Mouse (Mus musculus) kidney, embryonic 16.5 days (tissue): Measurements from ENCODE around the gene Dynlrb1. TPM values are rescaled to one million over a fixed set of nuclear protein-coding genes. Genes with fewer than 3 reads are reported as not detected.

ENCODE experiments used
- ATAC-seq: fragments of 200-750 bp; cut with Nextera tagmentation; 2 replicates; pipeline ENCODE4 v1.8.0; 2017; ENCODE audit warnings: moderate TSS enrichment; ENCODE audit not compliant: low FRiP score, low TSS enrichment
- H3K27ac ChIP-seq: fragments of 300-500 bp; sonication (generic); 2 replicates; pipeline ENCODE4 v1.5.1; 2014; ENCODE audit warnings: low read length
- H3K27me3 ChIP-seq: fragments of 300-500 bp; sonication (generic); 2 replicates; pipeline ENCODE4 v1.6.1; 2014; ENCODE audit warnings: low read length, control low read depth, mixed read lengths; ENCODE audit not compliant: insufficient read depth
- H3K36me3 ChIP-seq: fragments of 300-500 bp; sonication (generic); 2 replicates; pipeline ENCODE4 v1.6.1; 2014; ENCODE audit warnings: low read length, control low read depth, mixed read lengths; ENCODE audit not compliant: insufficient read depth
- H3K4me1 ChIP-seq: fragments of 300-500 bp; sonication (generic); 2 replicates; pipeline ENCODE4 v1.6.1; 2014; ENCODE audit warnings: low read length, control low read depth, mixed read lengths; ENCODE audit not compliant: insufficient read depth
- H3K4me2 ChIP-seq: fragments of 300-500 bp; sonication (generic); replicated peaks from 2 replicates; pipeline ENCODE4 v1.6.1; 2014; ENCODE audit warnings: low read depth, low read length
- H3K4me3 ChIP-seq: fragments of 300-500 bp; sonication (generic); 2 replicates; pipeline ENCODE4 v1.5.1; 2014; ENCODE audit warnings: mild to moderate bottlenecking, low read length
- H3K9ac ChIP-seq: fragments of 300-500 bp; sonication (generic); replicated peaks from 2 replicates; pipeline ENCODE4 v1.6.1; 2014; ENCODE audit warnings: low read length
- H3K9me3 ChIP-seq: fragments of 300-500 bp; sonication (generic); 2 replicates; pipeline ENCODE4 v1.6.1; 2016; ENCODE audit warnings: low read length, control low read depth
- WGBS: fragments of 180-500 bp; shearing (Covaris S2); extraction: QIAGEN DNeasy Blood & Tissue Kit; methylation state at CpG from one replicate; pipeline ENCODE4 v1.1.7; 2014; 5-methylcytosine and 5-hydroxymethylcytosine counted together
- polyA plus RNA-seq: library from polyadenylated mRNA; unstranded; fragments of >200 nt; fragmentation: Nextera tagmentation; extraction: Ambion mirVana; gene quantifications from 2 replicates; pipeline ENCODE4 v1.2.1, GENCODE M21; 2015

Dynlrb1 gene
- polyA plus RNA-seq, 1 experiment from 2014 or later: 404 TPM

DNA sequence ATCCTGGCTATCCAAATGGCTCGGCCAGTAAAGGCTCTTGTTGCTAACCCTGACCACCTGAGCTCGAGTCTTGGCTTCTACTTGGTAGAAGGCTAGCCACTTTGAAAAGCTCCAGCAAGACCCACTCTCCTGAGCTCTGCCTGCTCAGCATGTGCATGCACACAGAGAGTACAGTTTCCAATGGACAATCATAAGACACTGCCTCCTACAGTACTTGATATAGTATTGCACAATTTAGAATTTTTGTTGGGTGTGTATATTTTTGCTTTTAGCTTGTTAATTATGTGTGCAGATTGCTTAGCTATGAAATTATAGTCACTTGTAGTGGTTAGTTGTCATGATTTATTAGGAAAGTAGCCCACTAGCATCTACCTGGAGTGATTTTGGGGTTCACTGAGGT is 12.4 kb downstream of the Dynlrb1 start:
- Histone ChIP-seq H3K9me3 (no peaks in the 10 kb centered on the region), H3K36me3 (peaks cover 77% of the 10 kb centered on the region), H3K4me3 (no peak overlapping the region), H3K4me2 (no peak overlapping the region), H3K27me3 (no peaks in the 10 kb centered on the region), H3K27ac (no peak overlapping the region), H3K4me1 (no peaks in the 10 kb centered on the region), H3K9ac (no peak overlapping the region)
- WGBS: 58% methylated on average over 2 of the region's 2 CpGs
- ATAC-seq: no peak

DNA sequence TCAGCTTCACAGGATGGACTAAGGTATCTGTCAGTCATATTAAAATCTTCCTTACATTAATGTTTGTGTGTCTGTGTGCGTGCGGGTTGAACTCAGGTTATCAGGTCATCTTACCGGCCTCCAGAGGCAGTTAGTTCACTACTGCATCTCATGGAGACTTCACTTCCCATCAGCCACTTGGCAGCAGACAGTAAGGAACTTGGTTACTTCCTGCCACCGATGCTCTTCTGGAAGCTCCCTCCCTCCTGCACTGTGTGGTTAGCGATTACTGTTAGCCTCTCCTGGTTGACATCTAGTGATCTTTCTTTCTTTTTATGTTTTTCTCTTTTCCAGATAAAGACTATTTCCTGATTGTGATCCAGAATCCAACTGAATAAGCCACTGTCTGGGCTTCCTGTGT is 13.3 kb downstream of the Dynlrb1 start:
- Histone ChIP-seq H3K27ac (no peak overlapping the region), H3K9me3 (no peaks in the 10 kb centered on the region), H3K9ac (no peak overlapping the region), H3K4me2 (no peak overlapping the region), H3K27me3 (no peaks in the 10 kb centered on the region), H3K36me3 (peaks cover 70% of the 10 kb centered on the region), H3K4me1 (no peaks in the 10 kb centered on the region), H3K4me3 (no peak overlapping the region)
- WGBS: 93% methylated on average over 5 of the region's 5 CpGs
- no peak for ATAC-seq

DNA sequence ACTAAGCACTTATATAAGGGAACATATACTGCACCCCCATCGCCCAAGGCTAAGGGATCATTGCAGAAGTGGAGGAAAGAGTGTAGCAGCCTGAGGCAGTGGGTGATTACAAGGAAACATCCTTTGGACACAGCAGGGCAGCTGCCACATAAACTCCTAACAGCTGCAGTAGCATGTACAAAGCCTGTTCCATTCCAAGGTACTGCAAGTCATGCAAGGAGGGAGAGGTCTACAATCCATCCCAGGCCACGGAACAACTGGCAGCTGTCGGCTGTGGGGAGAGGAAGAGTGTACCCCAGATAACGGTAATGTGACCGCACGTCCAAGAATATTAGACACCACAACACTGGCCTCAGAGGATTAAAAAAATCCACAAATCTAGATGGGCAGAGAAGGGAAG is 29.2 kb downstream of the Dynlrb1 start:
- Histone ChIP-seq H3K27me3 (no peaks in the 10 kb centered on the region), H3K4me3 (no peak overlapping the region), H3K27ac (no peak overlapping the region), H3K4me2 (no peak overlapping the region), H3K36me3 (no peaks in the 10 kb centered on the region), H3K9me3 (no peaks in the 10 kb centered on the region), H3K9ac (no peak overlapping the region), H3K4me1 (no peaks in the 10 kb centered on the region)
- ATAC-seq: no peak
- 88% methylated on average over 6 of the region's 6 CpGs for WGBS

DNA sequence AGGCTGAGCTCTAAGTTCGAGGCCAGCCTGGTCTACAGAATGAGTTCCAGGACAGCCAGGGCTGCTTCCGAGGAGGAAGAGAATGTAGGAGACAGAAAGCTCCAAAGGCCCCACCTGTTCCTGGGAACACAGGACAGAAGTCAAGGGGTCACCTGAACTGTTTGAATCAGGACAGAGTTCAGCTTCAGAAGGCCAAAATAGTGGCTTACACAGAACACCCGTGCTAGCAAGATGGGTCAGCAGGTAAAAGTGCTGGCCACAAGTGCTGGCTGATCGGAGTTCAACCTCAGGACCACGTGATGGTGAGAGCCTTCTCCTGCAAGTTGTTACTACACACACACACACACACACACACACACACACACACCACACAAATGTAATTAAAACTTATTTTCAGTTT is 30.6 kb downstream of the Dynlrb1 start:
- no peak overlapping the region for H3K9ac ChIP-seq
- H3K4me3 ChIP-seq: no peak overlapping the region
- WGBS: 71% methylated on average over 5 of the region's 5 CpGs
- no peak overlapping the region for H3K27ac ChIP-seq
- no peaks in the 10 kb centered on the region for H3K9me3 ChIP-seq
- no peaks in the 10 kb centered on the region for H3K36me3 ChIP-seq
- H3K4me1 ChIP-seq: no peaks in the 10 kb centered on the region
- H3K27me3 ChIP-seq: no peaks in the 10 kb centered on the region
- no peak for ATAC-seq
- no peak overlapping the region for H3K4me2 ChIP-seq

DNA sequence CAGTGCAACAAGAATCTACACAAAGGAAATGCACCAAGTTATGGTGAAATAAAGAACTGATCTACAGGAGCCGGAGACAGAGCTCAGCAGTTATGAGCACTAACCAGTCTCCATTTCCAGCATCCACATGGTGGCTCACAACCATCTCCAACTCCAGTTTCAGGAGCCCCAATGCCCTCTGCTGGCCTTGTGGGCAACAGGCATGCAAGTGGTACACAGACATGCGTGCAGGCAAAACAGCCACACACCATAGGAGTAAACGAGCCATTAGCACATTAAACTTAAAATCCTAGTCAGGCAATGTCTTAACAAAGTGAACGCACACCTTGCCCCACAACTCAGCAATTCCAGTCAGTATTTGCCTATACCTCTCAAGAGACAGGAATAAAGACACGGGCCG is 35.6 kb downstream of the Dynlrb1 start:
- H3K4me1 ChIP-seq: peaks cover 3% of the 10 kb centered on the region
- no peaks in the 10 kb centered on the region for H3K36me3 ChIP-seq
- no peak overlapping the region for H3K27ac ChIP-seq
- H3K4me3 ChIP-seq: no peak overlapping the region
- no peak overlapping the region for H3K9ac ChIP-seq
- H3K9me3 ChIP-seq: no peaks in the 10 kb centered on the region
- H3K4me2 ChIP-seq: no peak overlapping the region
- WGBS: 86% methylated on average over 6 of the region's 6 CpGs
- no peak for ATAC-seq
- H3K27me3 ChIP-seq: no peaks in the 10 kb centered on the region

DNA sequence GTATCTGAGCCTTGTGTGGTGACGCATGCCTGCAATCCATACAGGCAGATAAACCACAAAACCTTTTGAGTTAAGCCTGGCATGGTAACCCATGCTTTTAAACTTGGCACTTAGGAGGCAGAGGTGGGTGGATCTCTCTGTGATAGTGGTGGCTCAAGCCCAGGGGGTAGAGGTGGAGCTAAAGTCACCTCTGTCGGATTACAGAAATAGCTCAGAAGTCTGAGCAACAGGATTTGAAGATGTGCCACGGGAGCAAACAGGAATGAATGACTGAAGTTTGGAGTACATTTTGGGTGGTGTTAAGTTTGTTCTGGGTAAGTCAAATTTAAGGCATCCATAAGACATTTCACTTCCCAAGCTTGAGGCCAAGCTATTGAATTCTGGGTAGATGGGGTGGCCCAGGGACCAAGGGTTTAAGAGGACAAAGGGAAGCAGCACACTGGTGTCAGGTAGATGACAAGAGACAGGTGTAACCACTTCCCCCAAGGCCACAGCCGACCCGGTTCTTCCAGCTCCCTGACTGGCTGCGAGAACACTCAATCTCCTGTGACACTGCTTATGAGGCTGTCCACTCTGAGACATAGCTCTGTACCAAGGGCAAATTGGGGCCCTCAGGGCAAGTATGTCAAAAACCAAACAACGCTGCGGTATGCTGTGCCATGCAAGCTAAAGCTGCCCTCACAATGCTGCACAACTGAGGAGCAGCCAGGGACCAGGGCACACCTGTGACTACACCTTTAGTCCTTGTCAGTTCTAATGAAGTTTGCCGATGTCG is 36.2 kb downstream of the Dynlrb1 start:
- Histone ChIP-seq H3K4me1 (peaks cover 9% of the 10 kb centered on the region), H3K27me3 (no peaks in the 10 kb centered on the region), H3K4me3 (no peak overlapping the region), H3K4me2 (no peak overlapping the region), H3K9me3 (no peaks in the 10 kb centered on the region), H3K27ac (no peak overlapping the region), H3K9ac (no peak overlapping the region), H3K36me3 (no peaks in the 10 kb centered on the region)
- no peak for ATAC-seq
- 72% methylated on average over 10 of the region's 10 CpGs for WGBS

DNA sequence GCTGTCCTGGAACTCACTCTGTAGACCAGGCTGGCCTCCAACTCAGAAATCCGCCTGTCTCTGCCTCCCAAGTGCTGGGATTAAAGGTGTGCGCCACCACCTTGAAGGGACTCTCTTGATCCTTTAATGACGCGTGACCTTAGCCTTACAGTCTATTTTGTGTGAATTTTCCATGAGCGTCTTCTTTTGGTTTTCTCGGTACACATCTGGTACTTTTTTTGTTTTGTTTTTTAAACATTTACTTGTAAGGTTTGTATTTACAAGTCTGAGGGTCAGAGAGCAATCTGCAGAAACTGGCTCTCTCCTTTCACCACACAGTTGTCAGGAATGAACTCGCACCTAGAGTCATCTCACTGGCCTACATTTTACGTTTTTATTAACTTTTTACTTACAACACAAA is 37.3 kb downstream of the Dynlrb1 start:
- H3K27ac ChIP-seq: no peak overlapping the region
- H3K36me3 ChIP-seq: 0 out of 2 replicates have a peak, but pooled peaks cover 2% of the 10 kb centered on the region
- peaks cover 10% of the 10 kb centered on the region for H3K4me1 ChIP-seq
- no peak overlapping the region for H3K4me2 ChIP-seq
- H3K9ac ChIP-seq: no peak overlapping the region
- H3K4me3 ChIP-seq: no peak overlapping the region
- no peaks in the 10 kb centered on the region for H3K27me3 ChIP-seq
- ATAC-seq: no peak
- no peaks in the 10 kb centered on the region for H3K9me3 ChIP-seq
- WGBS: 82% methylated on average over 8 of the region's 8 CpGs

DNA sequence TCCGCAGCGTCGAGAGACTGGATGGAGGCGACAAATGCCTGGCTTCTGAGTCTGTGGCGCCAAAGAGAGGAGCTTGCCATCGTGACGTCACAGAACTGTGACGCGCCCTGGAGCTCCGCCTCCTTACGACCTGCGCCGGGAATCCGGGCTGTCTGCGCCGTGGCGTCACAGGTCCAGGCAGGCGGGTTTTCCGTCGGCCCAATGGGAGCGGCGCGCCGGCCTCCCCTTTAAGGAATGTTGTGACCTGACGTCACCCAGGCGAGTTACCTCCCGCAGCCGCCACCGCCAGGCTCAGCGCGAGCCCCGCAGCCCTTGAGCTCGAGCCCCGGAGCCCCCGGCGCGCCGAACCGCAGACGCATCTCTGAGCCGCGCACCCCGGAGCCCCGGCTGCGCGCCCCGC is 39.9 kb downstream of the Dynlrb1 start, which contains the start of gene Map1lc3a:
Gene Map1lc3a (plus strand): TSS at position 103 of the 400 bp plus-strand sequence.
- Histone ChIP-seq H3K4me1 (peaks cover 10% of the 10 kb centered on the region), H3K27ac (peak within 1 kb of the TSS; percentile 87), H3K36me3 (0 out of 2 replicates have a peak, but pooled peaks cover 3% of the 10 kb centered on the region), H3K4me3 (peak within 1 kb of the TSS; percentile 86), H3K9me3 (no peaks in the 10 kb centered on the region), H3K27me3 (no peaks in the 10 kb centered on the region), H3K4me2 (peak within 1 kb of the TSS; percentile 72), H3K9ac (peak within 1 kb of the TSS; percentile 94)
- ATAC-seq: peak; percentile 93
- 1% methylated on average over 45 of the region's 47 CpGs for WGBS

DNA sequence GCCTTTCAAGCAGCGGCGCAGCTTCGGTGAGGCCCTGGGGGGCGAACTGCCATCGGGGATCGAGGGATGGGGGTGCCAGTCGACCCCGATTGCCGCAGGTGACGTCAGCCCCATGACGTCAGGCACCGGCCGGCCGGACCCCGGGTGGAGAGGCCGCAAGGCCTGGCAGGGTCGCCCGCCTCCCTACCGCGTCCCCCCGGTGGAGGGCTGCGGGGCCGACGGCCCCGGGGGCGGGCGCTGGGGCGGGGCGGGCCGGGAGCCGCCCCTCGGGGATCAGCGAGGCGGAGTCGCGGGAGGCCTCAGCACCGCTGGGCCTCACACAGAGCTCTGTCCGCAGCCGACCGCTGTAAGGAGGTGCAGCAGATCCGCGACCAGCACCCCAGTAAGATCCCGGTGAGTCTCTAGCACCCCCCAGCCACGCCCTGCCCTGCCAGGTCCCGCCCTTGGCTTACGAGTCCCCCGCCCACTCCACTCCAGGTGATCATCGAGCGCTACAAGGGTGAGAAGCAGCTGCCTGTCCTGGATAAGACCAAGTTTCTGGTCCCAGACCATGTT is 40.4 kb downstream of the Dynlrb1 start:
- peaks cover 10% of the 10 kb centered on the region for H3K4me1 ChIP-seq
- peak overlapping the region; percentile 87 for H3K27ac ChIP-seq
- H3K4me2 ChIP-seq: peak overlapping the region; percentile 72
- no peaks in the 10 kb centered on the region for H3K27me3 ChIP-seq
- no peaks in the 10 kb centered on the region for H3K9me3 ChIP-seq
- peak overlapping the region; percentile 86 for H3K4me3 ChIP-seq
- ATAC-seq: peak; percentile 94
- under 1% methylated on average over 42 of the region's 49 CpGs for WGBS
- peak overlapping the region; percentile 94 for H3K9ac ChIP-seq
- H3K36me3 ChIP-seq: 0 out of 2 replicates have a peak, but pooled peaks cover 3% of the 10 kb centered on the region

DNA sequence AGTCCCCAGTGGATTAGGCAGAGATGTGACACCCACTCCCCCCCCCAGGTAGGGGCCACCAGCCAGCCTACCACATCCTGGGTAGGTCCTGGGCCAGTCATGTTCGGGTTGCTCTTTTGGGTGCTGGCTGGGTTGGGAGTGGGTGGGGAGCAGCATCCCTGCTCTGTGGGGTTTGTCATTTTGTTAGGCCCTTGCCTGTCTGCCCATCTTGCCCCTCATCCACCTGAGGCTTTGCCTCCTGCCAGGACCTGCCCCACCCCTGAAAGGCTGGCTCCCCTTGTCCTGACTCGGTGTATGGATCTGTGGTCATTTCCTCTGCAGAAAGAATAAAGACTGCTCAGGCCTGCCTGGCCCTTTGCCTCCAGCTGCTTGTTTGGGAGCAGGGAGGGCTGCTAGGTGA is 41.4 kb downstream of the Dynlrb1 start:
- Histone ChIP-seq H3K27ac (no peak overlapping the region), H3K27me3 (no peaks in the 10 kb centered on the region), H3K36me3 (0 out of 2 replicates have a peak, but pooled peaks cover 3% of the 10 kb centered on the region), H3K9me3 (no peaks in the 10 kb centered on the region), H3K4me3 (no peak overlapping the region), H3K4me1 (peaks cover 10% of the 10 kb centered on the region), H3K9ac (peak overlapping the region; percentile 6; the same call in 1 of the 2 replicates), H3K4me2 (peak overlapping the region; percentile 72)
- 83% methylated on average over 2 of the region's 2 CpGs for WGBS
- no peak for ATAC-seq
